Mouse (Mus musculus): ENCODE results near the gene Ndrg2. TPM values are rescaled to one million over a fixed set of nuclear protein-coding genes. Genes with fewer than 3 reads are reported as not detected.

The Ndrg2 gene
- polyA plus RNA-seq, 1 experiment = 24.9 TPM

GRCm38 (mm10) chr14:51904706-51905105 is 9.3 kb downstream of the Ndrg2 start:
- TF ChIP-seq CTCF (IDR thresholded peaks at IDR 0.05; ENCODE audit: control insufficient read depth, insufficient read depth, low read length) (no peak), POLR2A (IDR thresholded peaks at IDR 0.05; ENCODE audit: borderline replicate concordance, control insufficient read depth, low read depth, low read length) (no peak)
- Histone ChIP-seq H3K27ac (ENCODE audit: control insufficient read depth, insufficient read depth, low read depth, low read length, poor library complexity) (no peak overlapping the region), H3K4me3 (replicated peaks; ENCODE audit: control insufficient read depth, low read depth, low read length) (no peak overlapping the region), H3K4me1 (ENCODE audit: control insufficient read depth, insufficient read depth, low read length) (no peaks in the 10 kb centered on the region)
- WGBS = 64% methylated on average over 7 of the region's 7 CpGs

GRCm38 (mm10) chr14:51903782-51904181 is 10.2 kb downstream of the Ndrg2 start:
- no peaks in the 10 kb centered on the region for H3K4me1 ChIP-seq (ENCODE audit: control insufficient read depth, insufficient read depth, low read length)
- H3K27ac ChIP-seq (ENCODE audit: control insufficient read depth, insufficient read depth, low read depth, low read length, poor library complexity) = no peak overlapping the region
- no peak overlapping the region for H3K4me3 ChIP-seq (replicated peaks; ENCODE audit: control insufficient read depth, low read depth, low read length)
- WGBS = 85% methylated on average over 9 of the region's 9 CpGs
- TF ChIP-seq POLR2A (IDR thresholded peaks at IDR 0.05; ENCODE audit: borderline replicate concordance, control insufficient read depth, low read depth, low read length) (no peak), CTCF (IDR thresholded peaks at IDR 0.05; ENCODE audit: control insufficient read depth, insufficient read depth, low read length) (no peak)

- Histone ChIP-seq H3K4me3 (replicated peaks; ENCODE audit: control insufficient read depth, low read depth, low read length) (no peak overlapping the region), H3K27ac (ENCODE audit: control insufficient read depth, insufficient read depth, low read depth, low read length, poor library complexity) (no peak overlapping the region), H3K4me1 (ENCODE audit: control insufficient read depth, insufficient read depth, low read length) (no peaks in the 10 kb centered on the region)
- WGBS = 63% methylated on average over 9 of the region's 9 CpGs
- TF ChIP-seq CTCF (IDR thresholded peaks at IDR 0.05; ENCODE audit: control insufficient read depth, insufficient read depth, low read length) (peak; percentile 85), POLR2A (IDR thresholded peaks at IDR 0.05; ENCODE audit: borderline replicate concordance, control insufficient read depth, low read depth, low read length) (no peak)
These were observed 10.9 kb downstream of the Ndrg2 start for GRCm38 (mm10) chr14:51902806-51903710.

- 95% methylated on average over 1 of the region's 1 CpGs for WGBS
- H3K4me3 ChIP-seq (replicated peaks; ENCODE audit: control insufficient read depth, low read depth, low read length) = no peak overlapping the region
- TF ChIP-seq POLR2A (IDR thresholded peaks at IDR 0.05; ENCODE audit: borderline replicate concordance, control insufficient read depth, low read depth, low read length) = no peak
- TF ChIP-seq CTCF (IDR thresholded peaks at IDR 0.05; ENCODE audit: control insufficient read depth, insufficient read depth, low read length) = no peak
- no peaks in the 10 kb centered on the region for H3K4me1 ChIP-seq (ENCODE audit: control insufficient read depth, insufficient read depth, low read length)
- no peak overlapping the region for H3K27ac ChIP-seq (ENCODE audit: control insufficient read depth, insufficient read depth, low read depth, low read length, poor library complexity)
These were observed 14.6 kb downstream of the Ndrg2 start for GRCm38 (mm10) chr14:51899351-51899750.

GRCm38 (mm10) chr14:51896539-51897170 is 17.3 kb downstream of the Ndrg2 start:
- 78% methylated on average over 8 of the region's 8 CpGs for WGBS
- H3K4me1 ChIP-seq (ENCODE audit: control insufficient read depth, insufficient read depth, low read length) = no peaks in the 10 kb centered on the region
- no peak for TF ChIP-seq POLR2A (IDR thresholded peaks at IDR 0.05; ENCODE audit: borderline replicate concordance, control insufficient read depth, low read depth, low read length)
- no peak for TF ChIP-seq CTCF (IDR thresholded peaks at IDR 0.05; ENCODE audit: control insufficient read depth, insufficient read depth, low read length)
- H3K27ac ChIP-seq (ENCODE audit: control insufficient read depth, insufficient read depth, low read depth, low read length, poor library complexity) = no peak overlapping the region
- H3K4me3 ChIP-seq (replicated peaks; ENCODE audit: control insufficient read depth, low read depth, low read length) = no peak overlapping the region

- Histone ChIP-seq H3K27ac (ENCODE audit: control insufficient read depth, insufficient read depth, low read depth, low read length, poor library complexity) (no peak overlapping the region), H3K4me3 (replicated peaks; ENCODE audit: control insufficient read depth, low read depth, low read length) (no peak overlapping the region), H3K4me1 (ENCODE audit: control insufficient read depth, insufficient read depth, low read length) (no peaks in the 10 kb centered on the region)
- WGBS = 61% methylated on average over 6 of the region's 6 CpGs
- TF ChIP-seq CTCF (IDR thresholded peaks at IDR 0.05; ENCODE audit: control insufficient read depth, insufficient read depth, low read length) = no peak
- TF ChIP-seq POLR2A (IDR thresholded peaks at IDR 0.05; ENCODE audit: borderline replicate concordance, control insufficient read depth, low read depth, low read length) = no peak
These were observed 17.9 kb downstream of the Ndrg2 start for GRCm38 (mm10) chr14:51896019-51896418.

- Histone ChIP-seq H3K4me3 (replicated peaks; ENCODE audit: control insufficient read depth, low read depth, low read length) (no peak overlapping the region), H3K27ac (ENCODE audit: control insufficient read depth, insufficient read depth, low read depth, low read length, poor library complexity) (no peak overlapping the region), H3K4me1 (ENCODE audit: control insufficient read depth, insufficient read depth, low read length) (no peaks in the 10 kb centered on the region)
- 88% methylated on average over 14 of the region's 14 CpGs for WGBS
- TF ChIP-seq POLR2A (IDR thresholded peaks at IDR 0.05; ENCODE audit: borderline replicate concordance, control insufficient read depth, low read depth, low read length) (no peak), CTCF (IDR thresholded peaks at IDR 0.05; ENCODE audit: control insufficient read depth, insufficient read depth, low read length) (no peak)
These were observed 18.9 kb downstream of the Ndrg2 start for GRCm38 (mm10) chr14:51895071-51895470.

- 67% methylated on average over 3 of the region's 3 CpGs for WGBS
- TF ChIP-seq CTCF (IDR thresholded peaks at IDR 0.05; ENCODE audit: control insufficient read depth, insufficient read depth, low read length) (no peak), POLR2A (IDR thresholded peaks at IDR 0.05; ENCODE audit: borderline replicate concordance, control insufficient read depth, low read depth, low read length) (no peak)
- Histone ChIP-seq H3K4me1 (ENCODE audit: control insufficient read depth, insufficient read depth, low read length) (no peaks in the 10 kb centered on the region), H3K27ac (ENCODE audit: control insufficient read depth, insufficient read depth, low read depth, low read length, poor library complexity) (no peak overlapping the region), H3K4me3 (replicated peaks; ENCODE audit: control insufficient read depth, low read depth, low read length) (no peak overlapping the region)
These were observed 20.1 kb downstream of the Ndrg2 start for GRCm38 (mm10) chr14:51893809-51894208.
